Mouse (Mus musculus) kidney, embryonic 15.5 days (tissue): ENCODE measurements at regions not wholly inside any gene's neighbourhood (a gene's known extent, or its start where the extent isn't known, plus 50 kb on each side); places are given as distances from the start of the nearest gene placed in this dataset. TPM values are rescaled to one million over a fixed set of nuclear protein-coding genes. Genes with fewer than 3 reads are reported as not detected.

Experiments used
- ATAC-seq: fragments of 200-750 bp; cut with Nextera tagmentation; replicated peaks from 2 replicates; pipeline ENCODE4 v1.8.0; 2017; ENCODE audit warnings: moderate TSS enrichment; ENCODE audit not compliant: low FRiP score
- H3K27ac ChIP-seq: fragments of 300-500 bp; sonication (generic); 2 replicates; pipeline ENCODE4 v1.5.1; 2015; ENCODE audit warnings: mild to moderate bottlenecking, inconsistent platforms
- H3K27me3 ChIP-seq: fragments of 300-500 bp; sonication (generic); 2 replicates; pipeline ENCODE4 v1.6.1; 2015; ENCODE audit warnings: inconsistent platforms
- H3K36me3 ChIP-seq: fragments of 300-500 bp; sonication (generic); 2 replicates; pipeline ENCODE4 v1.6.1; 2015; ENCODE audit warnings: inconsistent platforms
- H3K4me1 ChIP-seq: fragments of 300-500 bp; sonication (generic); 2 replicates; pipeline ENCODE4 v1.6.1; 2015; ENCODE audit warnings: inconsistent platforms
- H3K4me2 ChIP-seq: fragments of 300-500 bp; sonication (generic); 2 replicates; pipeline ENCODE4 v1.6.1; 2015; ENCODE audit warnings: moderate library complexity, mild to moderate bottlenecking, inconsistent platforms
- H3K4me3 ChIP-seq: fragments of 300-500 bp; sonication (generic); replicated peaks from 2 replicates; pipeline ENCODE4 v1.5.1; 2015; ENCODE audit warnings: mild to moderate bottlenecking, inconsistent platforms
- H3K9ac ChIP-seq: fragments of 300-500 bp; sonication (generic); 2 replicates; pipeline ENCODE4 v1.6.1; 2015; ENCODE audit warnings: mild to moderate bottlenecking, inconsistent platforms
- H3K9me3 ChIP-seq: fragments of 300-500 bp; sonication (generic); replicated peaks from 2 replicates; pipeline ENCODE4 v1.6.1; 2016; ENCODE audit warnings: inconsistent platforms
- WGBS: fragments of 180-500 bp; shearing (Covaris S2); methylation state at CpG from one replicate; pipeline ENCODE4 v1.1.7; 2015; ENCODE audit warnings: mixed read lengths; 5-methylcytosine and 5-hydroxymethylcytosine counted together
- microRNA-seq: library from miRNA; unstranded; fragments of <30 nt; microRNA quantifications from one replicate; pipeline ENCODE4, GENCODE M21; 2016

DNA sequence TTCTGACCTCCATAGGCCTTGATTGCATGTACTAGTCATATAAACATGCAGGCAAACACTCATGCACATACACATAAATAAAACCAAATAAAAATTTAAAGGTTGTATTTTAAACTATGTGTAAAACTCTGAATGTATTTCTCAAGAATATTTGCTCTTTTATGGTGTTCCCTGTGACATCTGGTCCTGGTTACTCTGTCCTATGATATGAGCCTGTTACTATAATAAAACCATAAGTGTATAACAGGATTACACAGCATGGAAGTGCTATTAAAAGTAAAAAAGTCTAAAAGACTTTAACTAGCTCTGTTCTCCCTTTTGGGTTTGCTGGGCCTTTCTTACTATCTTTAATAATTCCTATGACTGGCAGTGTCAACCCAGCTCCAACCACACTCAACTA, 103.0 kb upstream of the Zpld1 start:
- Histone ChIP-seq H3K4me2 (no peak overlapping the region), H3K9me3 (no peaks in the 10 kb centered on the region), H3K36me3 (no peaks in the 10 kb centered on the region), H3K27ac (no peak overlapping the region), H3K4me3 (no peak overlapping the region), H3K4me1 (no peaks in the 10 kb centered on the region), H3K9ac (no peak overlapping the region), H3K27me3 (no peaks in the 10 kb centered on the region)
- no peak for ATAC-seq

DNA sequence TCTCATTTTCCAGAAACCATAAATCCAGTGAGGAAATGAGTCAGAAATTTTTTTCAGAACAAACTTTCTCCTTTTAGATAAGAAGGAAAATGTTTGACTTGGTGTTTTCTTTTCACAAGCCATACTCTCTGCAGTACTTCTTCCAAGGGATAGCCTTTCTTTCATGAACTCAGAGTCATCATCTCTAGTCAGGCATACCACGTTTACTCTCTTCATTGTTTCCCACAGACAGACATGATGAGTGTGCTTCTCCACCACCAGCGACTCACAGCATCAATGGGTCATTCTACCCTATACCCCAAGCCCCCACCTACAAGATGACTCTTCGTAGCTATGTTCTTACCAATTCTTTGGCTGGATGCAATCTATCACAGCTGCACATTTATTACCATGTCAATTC, 97.1 kb upstream of the Zpld1 start:
- no peak overlapping the region for H3K27ac ChIP-seq
- no peaks in the 10 kb centered on the region for H3K9me3 ChIP-seq
- no peaks in the 10 kb centered on the region for H3K36me3 ChIP-seq
- no peak overlapping the region for H3K4me3 ChIP-seq
- H3K9ac ChIP-seq: no peak overlapping the region
- ATAC-seq: no peak
- no peaks in the 10 kb centered on the region for H3K4me1 ChIP-seq
- 47% methylated on average over 3 of the region's 3 CpGs for WGBS
- no peak overlapping the region for H3K4me2 ChIP-seq
- no peaks in the 10 kb centered on the region for H3K27me3 ChIP-seq

- no peak overlapping the region for H3K27ac ChIP-seq
- no peak for ATAC-seq
- H3K27me3 ChIP-seq: no peaks in the 10 kb centered on the region
- no peaks in the 10 kb centered on the region for H3K36me3 ChIP-seq
- H3K4me3 ChIP-seq: no peak overlapping the region
- no peak overlapping the region for H3K4me2 ChIP-seq
- H3K4me1 ChIP-seq: no peaks in the 10 kb centered on the region
- WGBS: 86% methylated on average over 7 of the region's 7 CpGs
- no peaks in the 10 kb centered on the region for H3K9me3 ChIP-seq
- no peak overlapping the region for H3K9ac ChIP-seq
These were observed 92.6 kb upstream of the Zpld1 start for GRCm38 (mm10) chr16:55390400-55390799.

DNA sequence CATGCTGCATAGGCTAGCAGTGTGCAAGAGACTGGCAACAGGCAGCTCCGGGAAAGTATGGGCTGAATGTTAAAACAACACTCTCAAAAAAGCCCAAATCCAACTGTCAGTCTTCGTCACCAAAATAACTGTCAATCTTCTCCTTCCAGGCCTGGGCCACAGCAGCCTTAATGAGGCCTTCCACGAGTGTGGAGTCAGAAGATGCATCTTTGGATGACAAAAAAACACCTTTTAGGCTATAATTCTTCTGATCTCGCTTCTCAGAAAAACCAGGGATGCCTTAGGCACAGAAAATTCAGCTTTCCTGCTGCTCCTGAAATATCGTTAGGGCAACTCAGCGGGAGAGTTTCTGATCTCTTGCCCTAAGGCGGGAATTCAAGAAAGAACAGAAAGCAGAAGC, 82.2 kb upstream of the Zpld1 start:
- Histone ChIP-seq H3K27ac (no peak overlapping the region), H3K36me3 (no peaks in the 10 kb centered on the region), H3K27me3 (no peaks in the 10 kb centered on the region), H3K9ac (no peak overlapping the region), H3K4me3 (no peak overlapping the region), H3K9me3 (no peaks in the 10 kb centered on the region), H3K4me1 (no peaks in the 10 kb centered on the region), H3K4me2 (no peak overlapping the region)
- WGBS: 85% methylated on average over 7 of the region's 7 CpGs
- no peak for ATAC-seq

DNA sequence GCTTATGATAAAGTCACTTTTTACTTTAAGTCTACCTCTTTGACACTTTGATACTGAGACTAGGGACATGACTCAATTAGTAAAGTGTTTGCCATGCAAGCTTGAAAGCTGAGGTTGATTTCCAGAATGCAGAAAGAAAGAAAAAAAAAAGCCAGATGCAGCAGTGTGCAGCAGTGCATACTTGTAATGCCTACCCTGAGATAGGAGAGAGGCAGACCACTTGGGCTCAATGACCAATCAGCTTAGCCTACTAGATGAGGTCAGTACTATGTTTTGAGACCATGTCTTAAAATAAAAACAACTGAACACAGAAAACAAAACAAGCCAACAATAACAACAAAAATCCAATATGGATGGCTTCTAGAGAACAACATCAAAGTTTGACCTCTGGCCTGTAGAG, 81.4 kb upstream of the Zpld1 start:
- H3K9ac ChIP-seq: no peak overlapping the region
- no peaks in the 10 kb centered on the region for H3K4me1 ChIP-seq
- no peaks in the 10 kb centered on the region for H3K9me3 ChIP-seq
- no peak overlapping the region for H3K4me2 ChIP-seq
- no peak overlapping the region for H3K27ac ChIP-seq
- H3K4me3 ChIP-seq: no peak overlapping the region
- no peak for ATAC-seq
- no peaks in the 10 kb centered on the region for H3K27me3 ChIP-seq
- H3K36me3 ChIP-seq: no peaks in the 10 kb centered on the region

DNA sequence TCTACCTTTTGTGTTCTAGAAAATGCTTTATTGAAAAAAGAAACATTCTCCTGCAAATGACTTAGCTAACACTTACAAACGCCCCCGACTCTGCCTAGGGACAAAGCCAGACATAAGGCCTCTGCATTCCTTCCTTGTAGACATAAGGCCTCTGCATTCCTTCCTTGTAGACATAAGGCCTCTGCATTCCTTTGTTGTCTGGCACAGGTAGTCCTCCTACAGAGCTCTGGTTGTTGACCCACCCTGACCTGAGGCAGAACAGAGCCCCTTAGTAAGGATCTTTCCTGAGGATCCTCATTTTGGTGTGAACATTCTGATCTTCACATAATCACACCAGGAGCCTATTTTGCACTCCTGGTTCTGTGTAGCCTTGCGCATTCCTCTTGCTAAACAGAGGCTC, 80.9 kb upstream of the Zpld1 start:
- Histone ChIP-seq H3K27ac (no peak overlapping the region), H3K4me2 (no peak overlapping the region), H3K9ac (no peak overlapping the region), H3K27me3 (no peaks in the 10 kb centered on the region), H3K4me3 (no peak overlapping the region), H3K36me3 (no peaks in the 10 kb centered on the region), H3K4me1 (no peaks in the 10 kb centered on the region), H3K9me3 (no peaks in the 10 kb centered on the region)
- 78% methylated on average over 3 of the region's 3 CpGs for WGBS
- ATAC-seq: no peak

GRCm38 (mm10) chr16:55375922-55376321, 78.1 kb upstream of the Zpld1 start:
- Histone ChIP-seq H3K4me1 (no peaks in the 10 kb centered on the region), H3K27ac (no peak overlapping the region), H3K9me3 (no peaks in the 10 kb centered on the region), H3K27me3 (no peaks in the 10 kb centered on the region), H3K36me3 (no peaks in the 10 kb centered on the region), H3K4me2 (no peak overlapping the region), H3K4me3 (no peak overlapping the region), H3K9ac (no peak overlapping the region)
- WGBS: 94% methylated on average over 3 of the region's 3 CpGs
- ATAC-seq: no peak

DNA sequence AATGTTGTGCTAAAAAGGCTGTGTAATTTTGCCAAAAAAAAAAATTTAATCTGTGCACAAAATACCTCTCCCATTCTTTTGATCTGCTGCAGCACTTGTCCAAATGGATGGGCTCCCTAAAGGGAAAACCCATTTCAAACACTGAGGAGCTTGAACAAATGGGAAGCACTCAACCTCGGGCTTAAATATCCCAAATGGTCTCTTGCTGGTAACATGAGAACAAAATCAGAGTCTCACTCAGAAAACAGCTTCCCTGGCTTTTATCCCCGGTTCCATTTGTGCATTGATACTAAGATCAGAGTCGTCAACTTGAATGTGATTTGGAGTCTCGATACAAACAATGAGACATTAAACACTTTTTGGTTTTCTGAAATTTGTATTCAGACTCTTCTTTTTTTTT, 59.9 kb upstream of the Zpld1 start:
- Histone ChIP-seq H3K27ac (no peak overlapping the region), H3K36me3 (no peaks in the 10 kb centered on the region), H3K4me3 (no peak overlapping the region), H3K27me3 (no peaks in the 10 kb centered on the region), H3K4me2 (no peak overlapping the region), H3K9me3 (no peaks in the 10 kb centered on the region), H3K4me1 (no peaks in the 10 kb centered on the region), H3K9ac (no peak overlapping the region)
- no peak for ATAC-seq
- 28% methylated on average over 4 of the region's 4 CpGs for WGBS

- ATAC-seq: no peak
- Histone ChIP-seq H3K9me3 (no peaks in the 10 kb centered on the region), H3K27ac (no peak overlapping the region), H3K36me3 (no peaks in the 10 kb centered on the region), H3K4me2 (no peak overlapping the region), H3K4me1 (no peaks in the 10 kb centered on the region), H3K4me3 (no peak overlapping the region), H3K27me3 (no peaks in the 10 kb centered on the region), H3K9ac (no peak overlapping the region)
- WGBS: 74% methylated on average over 3 of the region's 3 CpGs
These were observed 58.3 kb upstream of the Zpld1 start for GRCm38 (mm10) chr16:55356097-55356496.

Small RNA genes in the stretch of these regions (microRNA-seq; reads per million reads assigned to microRNA genes)
- not detected for gene Mir5118
